ENCODE assay signal across 24 mouse cellular contexts in genomic region chr9:69229935-69230334, GRCm38 (mm10).
DNase-seq lines count a peak whose midpoint lies in the region; ATAC-seq and TF ChIP-seq lines count a peak whose summit lies in the region.
"Had no signal": no experiment of that assay in that cellular context is flagged by ENCODE, and none has a peak within 500 bp of the region (broad histone marks: within the 10 kb centered on the region; RNA-seq: fewer than 3 reads in every experiment).

No protein-coding gene starts in this region.

- TF ChIP-seq POLR2A in liver, adult 2 months (IDR thresholded peaks at IDR 0.05; ENCODE audit: extremely low read depth, insufficient read depth, low read length), result no peak

- peaks cover 5% of the 10 kb centered on the region; the same call in 1 of the 2 replicates for H3K4me1 ChIP-seq in liver, adult 2 months (ENCODE audit: control insufficient read depth, insufficient read depth, low read length)
- no peaks in the 10 kb centered on the region for H3K4me1 ChIP-seq in liver, embryonic 12.5 days

- 47% methylated on average over 7 of the region's 7 CpGs for WGBS in liver, adult 2 months
- 71% methylated on average over 7 of the region's 7 CpGs for WGBS in liver, embryonic 12.5 days (ENCODE audit: insufficient replicate concordance)

- no peaks in the 10 kb centered on the region for H3K27me3 ChIP-seq in liver, adult 2 months (ENCODE audit: control insufficient read depth, insufficient read depth, low read length)
- H3K27me3 ChIP-seq in liver, embryonic 12.5 days (replicated peaks), result no peaks in the 10 kb centered on the region
- H3K27me3 ChIP-seq: forebrain, embryonic 13.5 days; heart, embryonic 13.5 days had no signal

- no peak overlapping the region for H3K9ac ChIP-seq in liver, adult 2 months (ENCODE audit: low read depth, low read length)
- no peak overlapping the region for H3K9ac ChIP-seq in liver, embryonic 12.5 days
- H3K9ac ChIP-seq: forebrain, embryonic 13.5 days; heart, embryonic 13.5 days; hindbrain, embryonic 14.5 days had no signal

- no peak for TF ChIP-seq CTCF in liver, adult 2 months (IDR thresholded peaks at IDR 0.05; ENCODE audit: low read depth, low read length)

- ATAC-seq in liver, embryonic 12.5 days, result no peak
- peak; percentile 75 for ATAC-seq in megakaryocyte progenitor cell, adult 5-6 weeks (replicated peaks; ENCODE audit: poor library complexity)
- ATAC-seq: forebrain, embryonic 13.5 days; forebrain, embryonic 16.5 days; hindbrain, postnatal 0 days; inflammation-experienced regulatory T-cells, adult 6 months; intestine, embryonic 16.5 days had no signal

- no peaks in the 10 kb centered on the region for H3K9me3 ChIP-seq in liver, embryonic 12.5 days (replicated peaks)
- H3K9me3 ChIP-seq: forebrain, embryonic 10.5 days; forebrain, embryonic 13.5 days; heart, embryonic 10.5 days; heart, embryonic 13.5 days had no signal

- H3K4me3 ChIP-seq in liver, adult 2 months (ENCODE audit: insufficient read depth, low read depth, low read length), result no peak overlapping the region
- H3K4me3 ChIP-seq in liver, embryonic 12.5 days, result no peak overlapping the region
- H3K4me3 ChIP-seq: forebrain, embryonic 10.5 days; forebrain, embryonic 13.5 days; heart, adult 2 months; heart, embryonic 10.5 days; heart, embryonic 13.5 days had no signal

- H3K4me2 ChIP-seq in liver, embryonic 12.5 days, result no peak overlapping the region
- H3K4me2 ChIP-seq: forebrain, embryonic 13.5 days; heart, embryonic 13.5 days; hindbrain, embryonic 14.5 days had no signal

- no peak overlapping the region for H3K27ac ChIP-seq in liver, adult 2 months (replicated peaks; ENCODE audit: insufficient read depth, low read depth, low read length)
- no peak overlapping the region for H3K27ac ChIP-seq in liver, embryonic 12.5 days
- H3K27ac ChIP-seq: forebrain, embryonic 10.5 days; forebrain, embryonic 13.5 days; heart, adult 2 months; heart, embryonic 10.5 days; heart, embryonic 13.5 days; hindbrain, embryonic 14.5 days; hindbrain, postnatal 0 days had no signal

- DNase-seq in adrenal gland, adult 2 months, result peak; percentile 67
- DNase-seq in adrenal gland, adult 18-20 months (ENCODE audit: low spot score in 2 of 2), result no peak
- DNase-seq in liver, adult 2 months (ENCODE audit: extremely low read depth, low read depth, low spot score), result peak; percentile 95
- peak; percentile 39 for DNase-seq in adipocyte (ENCODE audit: low spot score)
- DNase-seq in layer of hippocampus, adult 9-11 months, result no peak
- no peak for DNase-seq in kidney, postnatal 14 days
- DNase-seq: cerebellum, adult 18-20 months; cerebellum, adult 9-10 months; cerebellum, postnatal 14 days; gastrocnemius, postnatal 25 days; heart, adult 2 months; heart, postnatal 14 days; heart, postnatal 4 days had no signal

- no peaks in the 10 kb centered on the region for H3K79me2 ChIP-seq in liver, adult 2 months (ENCODE audit: control insufficient read depth, insufficient read depth, low read length)

- no peaks in the 10 kb centered on the region for H3K36me3 ChIP-seq in liver, adult 2 months (ENCODE audit: control insufficient read depth, insufficient read depth, low read length)
- H3K36me3 ChIP-seq in liver, embryonic 12.5 days, result no peaks in the 10 kb centered on the region
- H3K36me3 ChIP-seq: forebrain, embryonic 10.5 days; heart, embryonic 10.5 days; heart, embryonic 13.5 days had no signal

Comparison
In these comparisons a context has a peak if more than half of its experiments do, and no peak if none do; other contexts are left out.
1. DNase-seq: peak in adrenal gland, adult 2 months (single experiment), liver, adult 2 months (single experiment) and adipocyte (single experiment); none in adrenal gland, adult 18-20 months (0 of 2), layer of hippocampus, adult 9-11 months (single experiment) and kidney, postnatal 14 days (single experiment).